Mouse (Mus musculus): ENCODE measurements around the gene U2surp.

DNA sequence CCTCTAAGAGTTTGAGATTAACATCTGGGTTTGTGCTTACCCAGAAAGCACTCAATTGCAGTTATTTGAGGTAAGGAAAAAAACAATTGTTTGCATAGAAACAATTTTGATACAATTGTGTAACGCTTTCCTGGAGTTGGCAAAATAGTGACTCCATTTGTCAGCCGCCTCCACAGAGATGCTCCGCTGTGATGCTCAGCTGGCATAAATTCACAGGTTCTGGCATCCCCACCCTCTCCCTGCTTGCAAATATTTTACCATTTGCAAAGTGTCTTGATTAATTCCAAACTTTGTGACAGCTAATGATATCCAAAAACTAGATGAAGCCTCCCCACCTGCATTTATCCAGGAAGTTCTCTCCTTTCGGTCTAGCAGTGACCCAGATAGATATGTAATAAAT is 99.7 kb downstream of the U2surp start:
- TF ChIP-seq POLR2A (IDR thresholded peaks at IDR 0.05; ENCODE audit: control insufficient read depth, extremely low read depth, insufficient read depth, low read length, poor library complexity): no peak
- no peak for TF ChIP-seq CTCF (IDR thresholded peaks at IDR 0.05; ENCODE audit: borderline replicate concordance, control insufficient read depth, extremely low read depth, insufficient read depth, low read length, poor library complexity)

Measured in thymus, adult 2 months (tissue).